Mouse (Mus musculus) spleen, postnatal 36 days (tissue): ENCODE measurements around the gene Xkr7.
A peak's percentile ranks its signal among the peaks of the same experiment; 100 is the strongest.

ENCODE experiments used
- DNase-seq, 2 experiments: peaks; one replicate each; pipeline ENCODE4 v3.0.0; 2022; ENCODE audit warnings: low spot score in 2 of 2, mixed read lengths in 1 of 2

The Xkr7 gene

DNA sequence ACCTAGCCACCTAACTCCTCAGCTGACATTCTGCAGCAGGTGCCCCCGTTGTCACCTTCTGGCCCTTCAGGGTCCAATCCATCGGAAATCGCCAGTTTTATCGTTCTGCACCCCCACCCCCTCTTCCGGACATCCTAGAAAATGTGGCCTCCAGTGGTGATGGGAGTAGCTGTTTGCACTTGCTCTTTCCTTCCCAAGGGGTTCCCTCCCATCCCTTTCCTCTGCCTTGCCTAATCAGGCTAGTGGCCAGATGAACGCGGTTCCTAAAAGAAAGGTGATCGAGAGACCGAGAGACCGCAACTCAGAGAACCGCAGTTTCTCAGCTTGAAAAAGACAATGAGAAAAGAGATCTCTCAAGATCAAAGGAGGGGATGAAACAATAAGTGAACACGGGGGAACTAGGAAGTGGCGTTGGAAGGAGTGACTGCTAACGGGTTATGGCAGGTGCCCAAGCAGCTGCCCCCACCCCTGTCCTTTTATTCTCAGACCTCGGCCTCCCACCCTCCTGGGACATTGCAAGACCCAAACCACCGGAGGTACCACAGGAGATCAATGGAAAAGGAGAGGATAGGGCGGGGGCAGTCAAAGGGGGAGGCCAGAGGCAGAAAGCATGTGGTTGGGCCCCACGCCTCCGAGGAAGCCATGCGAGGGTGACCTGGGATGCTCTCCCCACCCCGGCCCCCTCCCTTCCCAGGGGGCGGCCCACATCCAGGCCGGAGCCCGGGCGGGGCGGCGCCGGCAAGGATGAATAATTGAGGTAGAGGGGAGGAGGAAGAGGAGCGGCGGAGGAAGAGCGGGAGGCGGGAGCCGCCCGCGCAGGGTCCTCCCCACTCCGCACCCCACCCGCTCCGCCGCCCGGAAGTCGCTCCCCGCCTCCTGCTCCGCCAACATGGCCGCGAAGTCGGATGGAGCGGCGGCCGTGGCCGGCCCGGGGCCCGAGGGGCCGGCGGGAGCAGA lies at the start of gene Xkr7:
TSS of gene Xkr7 (plus strand) at position 727 of the 957 bp plus-strand sequence.
- DNase-seq = no peak

DNA sequence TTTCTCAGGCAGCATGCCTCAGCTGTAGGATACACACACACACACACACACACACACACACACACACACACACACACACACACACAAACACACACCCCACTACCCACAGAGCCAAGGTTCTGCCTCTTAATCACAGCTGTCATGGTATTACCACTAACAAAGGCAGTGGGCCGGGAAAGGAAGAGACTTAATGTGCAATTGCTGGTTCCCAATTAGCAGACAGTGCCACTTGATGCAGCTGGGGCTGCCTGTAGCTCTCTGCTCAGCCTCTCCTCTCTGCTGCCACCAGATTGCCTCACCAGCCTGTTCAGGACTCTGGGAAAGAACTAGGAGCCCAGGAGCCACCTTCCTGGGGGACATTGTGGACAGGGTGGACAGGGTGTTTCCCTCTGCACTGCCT lies 46.1 kb upstream of the Xkr7 start:
- no peak for DNase-seq

DNA sequence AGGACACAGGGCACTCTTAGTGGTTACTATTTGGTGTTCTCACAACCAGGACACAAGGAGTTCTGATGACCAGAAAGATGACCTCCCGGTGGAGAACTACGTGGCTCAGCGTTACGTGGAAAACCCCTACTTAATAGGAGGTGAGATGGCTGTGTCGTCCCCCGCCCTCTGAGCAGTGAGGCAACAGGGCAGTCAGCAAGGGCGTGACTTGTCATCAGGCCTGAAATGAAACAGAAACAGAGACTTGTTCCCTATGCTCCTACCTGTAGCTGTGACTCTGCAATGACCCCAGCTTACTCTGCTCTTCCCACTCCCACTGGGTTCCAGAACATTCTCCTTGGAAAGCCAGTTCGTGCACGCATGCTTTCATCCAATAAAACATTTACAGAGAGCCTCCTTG lies 40.1 kb upstream of the Xkr7 start:
- DNase-seq = no peak

DNA sequence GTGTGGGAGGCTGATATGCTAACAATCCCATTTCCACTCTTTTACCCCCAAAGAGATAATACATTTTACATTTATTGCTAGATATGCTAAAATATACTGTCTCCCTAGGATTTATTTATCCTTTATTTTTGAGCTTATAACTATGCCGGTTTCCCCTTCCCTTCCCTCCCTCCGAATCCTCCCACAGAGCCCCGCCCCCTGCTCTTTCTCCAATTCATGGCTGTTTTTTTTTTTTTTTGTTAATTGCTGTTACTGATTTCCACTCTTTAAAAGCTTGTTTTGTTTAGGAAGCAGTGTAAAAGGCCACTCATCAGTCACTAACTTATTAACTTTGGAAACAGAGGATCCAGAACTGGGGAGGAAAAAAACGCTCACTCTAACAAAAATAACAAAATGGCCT lies 34.6 kb upstream of the Xkr7 start:
- no peak for DNase-seq

DNA sequence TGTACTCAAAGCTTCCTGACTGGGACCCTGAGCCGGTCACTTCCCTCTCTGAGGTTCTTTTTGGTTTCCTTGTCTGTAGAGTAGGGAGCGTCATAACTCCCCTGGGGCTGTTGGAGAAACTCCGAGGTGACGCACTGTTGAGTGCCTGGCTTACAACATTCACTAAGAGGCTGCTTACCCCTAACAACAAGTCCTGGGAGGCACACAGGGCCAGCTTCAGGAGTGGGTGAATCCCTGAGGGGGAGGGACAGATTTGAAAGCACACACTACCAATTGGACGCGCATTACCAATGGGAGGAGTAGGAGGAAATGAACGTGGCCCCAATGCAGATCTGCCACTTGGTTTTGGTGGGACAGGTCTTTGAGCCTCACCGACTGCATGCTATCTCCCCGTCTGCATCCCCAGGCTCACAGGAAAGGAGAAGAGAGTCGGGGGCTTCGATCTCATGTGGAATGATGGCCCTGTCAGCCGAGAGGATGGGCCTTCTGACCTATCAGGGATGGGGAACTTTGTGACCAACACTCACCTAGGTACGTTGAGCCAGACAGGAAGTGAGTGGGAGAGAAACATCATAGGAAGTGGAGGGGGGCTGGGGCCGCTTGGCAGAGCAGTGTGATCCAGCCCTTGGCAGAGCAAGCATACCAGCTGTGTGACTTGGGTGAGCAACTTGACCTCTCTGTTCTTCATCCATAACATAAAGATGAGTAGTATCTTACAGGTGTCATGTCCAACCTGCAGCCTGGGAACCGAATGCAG lies 29.0 kb upstream of the Xkr7 start:
- no peak for DNase-seq

DNA sequence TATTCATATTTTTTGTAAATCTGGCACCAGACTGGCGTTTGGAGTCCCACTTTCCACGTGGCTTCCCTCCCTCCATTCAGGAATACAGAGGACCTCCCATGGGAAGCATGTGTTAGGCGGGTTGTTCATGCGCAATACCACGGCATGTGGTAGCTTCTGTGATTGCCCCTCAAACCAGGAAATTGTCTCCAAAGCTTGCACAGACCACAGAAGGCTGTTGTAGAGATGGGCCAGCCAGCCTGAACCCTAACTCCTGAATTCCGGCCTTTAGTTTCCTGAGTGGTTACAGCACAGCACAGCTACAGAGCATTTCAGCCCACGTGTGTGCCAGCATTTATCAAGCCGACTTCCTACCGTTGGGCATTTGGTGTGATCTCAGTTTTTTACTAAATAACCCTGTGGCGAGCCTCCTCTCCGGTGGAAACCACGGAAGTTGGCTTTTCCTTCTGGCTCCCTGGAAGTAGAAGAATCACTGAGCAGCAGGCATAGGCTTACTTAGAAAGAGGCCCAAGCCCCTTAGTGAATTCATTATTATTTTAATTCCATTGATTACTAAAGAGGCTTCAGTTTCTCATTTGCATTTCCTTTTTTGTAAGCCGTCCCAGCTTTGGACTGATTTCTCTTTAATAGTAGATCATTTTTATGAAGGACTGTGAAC lies 27.8 kb upstream of the Xkr7 start:
- DNase-seq = no peak

DNA sequence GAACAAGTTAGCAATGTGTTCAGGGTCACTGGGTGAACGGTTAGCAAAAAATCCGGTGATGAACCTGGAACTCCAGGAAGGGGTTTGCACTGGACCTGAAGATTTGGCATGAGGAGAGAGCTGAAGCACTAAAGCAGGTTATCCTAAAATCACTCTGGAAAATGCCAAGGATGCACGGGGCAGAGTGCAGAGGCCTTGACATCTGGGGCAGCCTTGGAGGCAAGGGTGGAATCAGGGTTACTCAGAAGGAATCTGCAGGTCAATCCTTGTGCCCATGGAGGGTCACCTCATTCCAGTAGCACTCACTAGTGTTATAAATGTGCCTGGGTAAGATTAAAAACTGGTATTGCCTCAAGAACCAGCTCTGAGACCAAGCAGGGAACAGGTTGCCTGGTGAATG lies 25.7 kb upstream of the Xkr7 start:
- DNase-seq = no peak

DNA sequence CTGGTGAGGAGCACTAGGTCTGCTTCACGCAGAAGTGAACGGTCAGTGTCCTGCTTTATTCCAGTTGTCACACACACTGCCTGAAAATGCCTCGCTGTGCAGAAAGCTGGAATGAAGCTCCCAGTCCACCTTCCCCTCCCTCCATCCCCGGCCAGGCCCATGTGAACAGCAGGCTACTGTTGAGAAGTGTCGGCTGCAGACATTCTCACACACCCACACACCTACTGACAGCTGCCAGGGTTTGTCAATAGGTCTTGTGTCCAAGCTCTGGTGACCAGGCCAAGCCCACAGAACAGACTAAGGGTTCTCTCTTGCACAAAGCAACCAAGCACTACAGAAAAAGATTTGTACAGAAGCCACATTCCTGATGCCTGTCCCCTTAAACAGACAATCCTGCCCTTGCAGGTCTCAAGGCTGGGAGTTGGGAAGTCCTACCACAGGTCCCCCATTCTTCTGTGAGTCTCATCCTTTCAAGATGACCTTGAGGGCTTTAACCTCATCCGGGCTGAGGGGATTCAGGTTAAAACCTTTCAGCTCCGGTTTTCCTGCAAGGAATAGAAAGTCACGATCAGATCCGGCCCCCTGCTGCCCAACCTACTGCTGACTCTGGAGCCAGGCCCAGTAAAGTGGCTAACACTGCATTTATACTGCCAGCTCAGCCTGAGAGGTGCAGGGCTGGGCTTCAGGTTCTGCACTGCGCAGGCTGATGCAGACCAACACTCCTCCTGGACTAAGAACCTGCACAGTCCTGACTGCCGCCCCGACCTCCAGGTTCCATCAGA lies 22.3 kb upstream of the Xkr7 start:
- DNase-seq = no peak

DNA sequence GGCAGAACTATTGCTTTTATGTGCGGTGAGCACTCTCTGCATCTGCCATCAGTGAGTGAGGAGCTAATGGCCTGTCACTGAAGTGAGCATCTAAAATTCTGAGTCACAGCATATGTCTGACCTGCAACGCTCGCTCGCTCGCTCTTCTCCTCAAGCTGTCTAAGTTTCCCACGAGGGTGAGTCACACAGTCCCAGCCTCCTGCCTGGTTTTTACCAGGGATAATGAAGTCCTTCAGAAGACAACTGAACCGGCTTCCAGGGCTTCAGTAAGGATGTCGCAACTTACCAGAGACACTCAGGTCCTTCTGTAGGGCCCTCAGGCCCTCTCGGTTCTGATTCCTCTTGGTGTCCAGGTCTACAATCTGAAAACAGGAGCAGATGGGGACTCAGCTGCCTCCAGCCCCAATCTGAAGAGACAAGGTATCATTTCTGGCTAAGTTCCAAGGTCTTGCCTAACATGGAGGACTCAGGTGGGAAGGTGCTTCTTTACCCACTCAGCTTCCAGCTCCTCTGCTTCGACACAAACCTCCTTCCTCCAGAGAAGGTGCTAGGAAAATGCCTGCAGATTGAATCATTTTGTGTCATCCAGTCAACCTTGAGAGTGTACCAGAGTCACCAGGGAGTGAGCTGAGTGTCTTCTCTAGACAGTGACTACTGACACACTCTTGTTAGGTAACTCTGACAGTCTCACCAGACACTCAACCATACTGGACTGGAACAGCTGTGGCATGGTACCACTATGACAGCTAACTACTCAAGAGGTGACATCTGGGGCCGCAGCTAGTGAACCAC lies 17.7 kb upstream of the Xkr7 start:
- no peak for DNase-seq

DNA sequence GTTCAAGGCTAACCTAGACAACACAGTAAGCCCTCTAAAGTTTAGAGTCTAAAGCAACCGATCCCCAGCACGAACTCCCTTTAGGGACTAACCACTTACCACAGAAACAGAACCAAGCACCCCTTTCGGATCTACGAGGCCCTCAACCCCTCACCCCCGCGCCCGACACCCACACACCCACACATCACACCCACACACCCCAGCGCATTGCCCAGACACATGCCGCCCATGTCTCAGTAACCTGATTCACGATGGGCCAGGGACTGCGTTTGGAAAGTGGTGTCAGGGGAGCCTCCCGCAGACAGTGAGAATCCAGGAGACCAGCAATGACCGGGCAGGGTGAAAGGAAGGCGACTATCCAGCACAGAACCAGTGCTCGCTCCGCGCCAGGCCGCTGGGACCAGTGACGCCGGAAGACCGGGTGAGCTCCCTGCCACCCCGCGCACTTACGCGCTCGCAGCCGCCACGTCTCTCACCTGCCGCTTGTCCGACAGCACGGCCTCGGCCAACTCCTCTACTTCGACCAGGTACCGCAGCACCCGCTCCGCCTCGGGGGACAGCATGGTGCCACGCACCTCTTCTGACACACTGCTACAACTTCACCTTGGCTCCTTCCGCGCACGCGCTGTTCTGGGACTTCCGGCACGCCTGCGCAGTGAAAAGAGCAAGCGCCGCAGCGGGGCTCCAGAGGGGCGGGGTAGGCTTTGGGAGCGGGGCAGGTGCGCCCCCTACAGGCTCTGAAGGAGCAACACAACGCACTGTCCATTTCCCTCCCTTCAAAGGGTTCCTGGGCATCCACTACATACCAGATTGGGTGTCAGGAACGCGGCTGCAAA lies 16.7 kb upstream of the Xkr7 start, which contains the start of gene Pdrg1:
TSS of gene Pdrg1 (minus strand) at position 670 of the 836 bp plus-strand sequence.
- DNase-seq = peak; percentile 91 to 93

DNA sequence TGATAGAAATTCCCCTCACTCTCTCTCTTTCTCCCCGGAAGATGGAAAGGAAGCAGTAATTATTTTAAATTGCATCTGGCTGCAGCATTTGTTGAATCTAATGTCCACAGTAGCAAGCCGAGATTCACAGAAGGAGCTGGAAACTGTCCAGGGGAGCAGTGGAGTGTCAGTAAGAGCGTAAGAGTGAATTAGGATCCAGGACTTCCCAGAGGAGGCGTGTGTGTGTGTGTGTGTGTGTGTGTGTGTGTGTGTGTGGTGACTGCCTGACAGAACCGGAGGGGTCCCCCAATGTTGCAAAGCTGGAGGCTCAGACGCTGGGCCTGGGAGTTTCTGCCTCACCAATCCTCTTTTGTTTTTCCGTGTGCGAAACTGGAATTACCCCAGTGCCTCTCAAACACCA lies 15.8 kb upstream of the Xkr7 start:
- DNase-seq = no peak

DNA sequence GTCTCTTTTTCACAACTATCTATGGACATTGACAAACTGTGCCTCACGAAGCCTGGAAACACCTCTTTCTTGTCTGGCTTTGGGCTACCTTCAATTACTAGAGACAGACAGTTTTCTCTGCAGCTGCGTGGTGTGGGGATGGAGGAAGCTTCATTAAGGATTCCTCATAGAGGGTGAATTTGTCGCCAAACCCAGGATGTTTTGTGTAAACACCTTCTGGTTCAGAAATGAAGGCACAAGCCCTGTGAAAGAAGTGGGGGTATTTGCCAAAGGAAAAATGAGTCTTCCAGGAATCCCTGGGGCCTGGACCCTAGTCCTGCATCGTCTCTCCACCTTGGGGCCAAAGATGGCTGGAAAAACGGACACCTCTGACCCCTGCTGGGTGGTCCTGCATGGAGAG lies 14.9 kb upstream of the Xkr7 start:
- no peak for DNase-seq

DNA sequence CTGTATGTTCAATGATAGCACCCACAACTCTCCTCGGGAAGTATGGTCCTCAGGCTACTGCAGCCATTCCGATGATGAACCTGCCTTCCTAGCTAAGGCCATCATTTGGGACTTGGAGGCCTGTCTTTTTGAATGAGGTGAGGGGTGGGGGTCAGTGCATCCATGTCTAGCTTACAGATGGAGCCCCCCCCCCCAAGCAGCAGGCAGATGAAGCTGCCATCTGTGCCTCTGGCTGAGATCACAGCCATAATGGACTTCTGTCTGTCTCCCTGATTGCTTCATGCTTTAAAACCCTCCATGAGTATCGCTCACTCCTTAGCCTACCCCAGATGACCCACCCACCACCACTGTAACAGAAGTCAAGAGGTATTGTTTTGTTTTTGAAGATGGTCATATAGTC lies 12.3 kb upstream of the Xkr7 start:
- DNase-seq = no peak

DNA sequence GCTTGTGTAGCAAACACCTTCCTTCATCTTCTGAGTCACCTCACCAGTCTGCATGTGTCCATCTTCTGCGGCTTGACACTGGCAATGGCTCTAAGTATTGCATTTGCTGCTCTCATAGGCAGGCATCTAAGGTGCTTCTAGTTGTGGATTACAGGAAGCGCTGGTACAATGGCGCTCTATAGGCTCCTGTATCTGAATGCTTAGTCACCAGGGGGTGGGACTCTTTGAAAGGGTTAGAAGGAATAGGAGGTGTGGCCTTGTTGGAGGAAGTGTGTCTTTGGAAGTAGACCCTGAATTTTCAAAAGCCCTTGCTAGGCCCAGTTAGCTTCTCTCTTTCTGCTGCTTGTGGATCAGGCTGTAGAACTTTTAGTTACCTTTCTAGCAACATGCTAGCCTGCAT lies 10.5 kb upstream of the Xkr7 start:
- DNase-seq = no peak

DNA sequence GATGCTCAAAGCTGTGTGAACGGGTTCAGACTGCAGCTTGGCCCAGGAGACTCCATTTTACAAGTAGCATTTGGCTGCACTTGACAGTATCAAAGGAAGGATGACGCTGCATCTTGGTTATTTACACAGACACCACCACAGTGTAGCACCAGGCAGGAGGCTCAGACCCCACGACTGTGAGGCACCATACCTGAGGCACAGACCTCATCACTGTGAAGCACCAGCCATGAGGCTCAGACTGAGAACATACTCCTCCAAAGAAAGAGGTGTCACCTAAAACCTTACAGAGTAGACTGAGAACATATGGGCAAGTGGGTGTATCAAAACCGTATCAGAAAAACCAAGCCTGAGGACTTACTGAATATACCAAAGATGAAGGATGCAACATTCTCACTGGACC lies 8.8 kb upstream of the Xkr7 start:
- no peak for DNase-seq

DNA sequence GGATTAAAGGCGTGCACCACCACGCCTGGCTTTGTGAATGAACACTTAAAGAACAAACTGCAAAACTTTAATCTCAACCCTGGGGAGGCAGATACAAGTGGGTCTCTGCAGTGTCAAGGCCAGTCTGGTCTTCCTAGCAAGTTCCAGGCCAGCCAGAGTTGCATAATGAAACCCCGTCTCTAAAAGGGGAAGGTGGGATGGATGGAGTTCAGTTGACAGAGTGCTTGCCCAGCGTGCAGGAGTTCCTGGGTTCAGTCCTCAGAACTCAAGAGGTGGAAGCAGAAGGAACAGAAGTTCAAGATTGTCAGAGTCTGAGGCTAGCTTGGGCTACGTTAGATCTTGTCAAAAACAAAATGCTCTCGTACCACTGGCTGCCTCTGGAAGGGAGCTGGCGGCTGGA lies 5.6 kb upstream of the Xkr7 start:
- no peak for DNase-seq

DNA sequence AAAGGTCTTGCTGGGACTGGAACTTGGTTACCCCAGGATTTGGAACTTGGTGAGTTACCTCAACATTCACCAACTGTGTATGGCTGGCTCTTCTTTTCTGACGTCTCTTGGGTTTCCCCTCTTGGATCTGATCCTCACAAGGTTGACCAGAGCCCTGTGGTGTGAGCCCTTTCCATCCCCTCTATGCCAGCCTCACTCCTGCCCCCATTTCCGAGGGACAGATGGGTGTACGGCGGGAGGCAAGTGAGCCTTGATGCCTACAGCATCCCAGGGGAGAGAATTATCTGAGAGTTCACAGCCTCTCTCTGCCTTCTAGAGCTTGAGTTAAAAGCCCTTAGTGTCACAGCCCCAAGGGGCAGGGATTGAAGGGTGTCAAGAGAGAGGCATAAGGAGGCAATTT lies 4.2 kb upstream of the Xkr7 start:
- DNase-seq = no peak

DNA sequence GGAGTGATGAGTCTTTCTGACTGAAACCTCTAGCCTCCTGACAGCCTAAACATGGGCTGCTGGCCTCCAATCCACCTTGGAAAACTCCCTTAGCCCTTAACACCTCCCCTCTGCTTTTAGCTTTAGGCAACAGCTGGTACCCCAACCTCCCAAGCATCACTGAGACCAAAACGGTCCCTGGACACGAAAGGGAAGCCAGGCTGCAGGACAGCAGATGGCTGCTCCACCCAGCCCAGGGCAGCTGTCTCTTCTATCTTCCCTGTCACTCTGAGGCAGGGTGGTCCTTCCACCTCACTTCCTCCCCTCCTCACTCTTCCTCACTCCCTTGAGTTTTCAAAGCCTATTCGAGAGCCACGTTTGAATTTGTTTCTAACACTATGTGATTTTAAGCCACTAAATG lies 1.2 kb upstream of the Xkr7 start:
- no peak for DNase-seq

DNA sequence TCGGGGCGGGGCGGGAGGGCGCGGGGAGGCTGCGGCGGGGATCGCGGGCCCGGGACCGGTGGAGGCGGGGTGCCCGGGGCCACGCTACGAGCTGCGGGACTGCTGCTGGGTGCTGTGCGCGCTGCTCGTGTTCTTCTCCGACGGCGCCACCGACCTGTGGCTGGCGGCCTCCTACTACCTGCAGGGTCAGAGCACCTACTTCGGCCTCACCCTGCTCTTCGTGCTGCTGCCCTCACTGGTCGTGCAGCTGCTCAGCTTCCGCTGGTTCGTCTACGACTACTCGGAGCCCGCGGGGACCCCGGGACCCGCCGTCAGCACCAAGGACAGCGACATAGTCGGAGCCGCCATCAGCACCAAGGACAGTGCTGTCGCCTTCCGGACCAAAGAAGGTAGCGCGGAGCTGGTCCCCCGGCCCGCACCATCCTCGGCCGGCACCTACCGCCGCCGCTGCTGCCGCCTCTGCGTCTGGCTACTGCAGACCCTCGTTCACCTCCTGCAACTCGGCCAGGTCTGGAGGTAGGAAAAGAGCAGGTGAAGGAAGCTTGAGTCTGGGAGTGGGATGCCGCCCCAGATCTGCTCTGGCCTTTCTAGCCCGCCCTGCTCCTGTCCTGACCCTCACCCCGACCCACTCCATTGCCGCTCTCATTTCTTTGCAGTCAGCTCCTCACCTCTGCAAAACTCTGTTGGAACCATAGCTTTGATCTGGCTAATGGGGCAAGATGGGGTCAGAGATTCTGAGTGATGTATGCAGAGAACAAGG lies 611 bp downstream of the Xkr7 start:
- DNase-seq = peak; percentile 52 to 57
